Mouse (Mus musculus): ENCODE data around the gene Il5.

GRCm38 (mm10) chr11:53769760-53770124 lies 49.1 kb downstream of the Il5 start, which contains the start of gene Irf1:
- no peak for TF ChIP-seq CTCF (conservative IDR thresholded peaks at IDR 0.05; ENCODE audit: low read length)
- no peak for TF ChIP-seq POU5F1 (IDR thresholded peaks at IDR 0.05; ENCODE audit: borderline replicate concordance, low read length)
- TF ChIP-seq NANOG (IDR thresholded peaks at IDR 0.05; ENCODE audit: borderline replicate concordance, low read length), result no peak
